Mouse (Mus musculus) embryonic facial prominence, embryonic 13.5 days (tissue): ENCODE measurements at regions not wholly inside any gene's neighbourhood (a gene's known extent, or its start where the extent isn't known, plus 50 kb on each side); places are given as distances from the start of the nearest gene placed in this dataset.

ENCODE experiments used
- ATAC-seq: fragments of 200-750 bp; cut with Nextera tagmentation; 2 replicates; pipeline ENCODE4 v1.8.0; 2017; ENCODE audit warnings: low read depth; ENCODE audit not compliant: insufficient number of reproducible peaks, insufficient read depth, low FRiP score, low TSS enrichment
- H3K27ac ChIP-seq: fragments of 300-500 bp; sonication (generic); 2 replicates; pipeline ENCODE4 v1.5.1; 2015; ENCODE audit warnings: moderate library complexity, mild to moderate bottlenecking, inconsistent platforms
- H3K27me3 ChIP-seq: fragments of 300-500 bp; sonication (generic); 2 replicates; pipeline ENCODE4 v1.6.1; 2015; ENCODE audit warnings: mild to moderate bottlenecking, inconsistent platforms
- H3K36me3 ChIP-seq: fragments of 300-500 bp; sonication (generic); 2 replicates; pipeline ENCODE4 v1.6.1; 2015; ENCODE audit warnings: mild to moderate bottlenecking, inconsistent platforms
- H3K4me1 ChIP-seq: fragments of 300-500 bp; sonication (generic); 2 replicates; pipeline ENCODE4 v1.6.1; 2015; ENCODE audit warnings: inconsistent platforms
- H3K4me2 ChIP-seq: fragments of 300-500 bp; sonication (generic); 2 replicates; pipeline ENCODE4 v1.6.1; 2015; ENCODE audit warnings: moderate library complexity, mild to moderate bottlenecking, inconsistent platforms
- H3K4me3 ChIP-seq: fragments of 300-500 bp; sonication (generic); 2 replicates; pipeline ENCODE4 v1.5.1; 2015; ENCODE audit warnings: mild to moderate bottlenecking, inconsistent platforms
- H3K9ac ChIP-seq: fragments of 300-500 bp; sonication (generic); 2 replicates; pipeline ENCODE4 v1.6.1; 2015; ENCODE audit warnings: mild to moderate bottlenecking, inconsistent platforms
- H3K9me3 ChIP-seq: fragments of 300-500 bp; sonication (generic); 2 replicates; pipeline ENCODE4 v1.6.1; 2016; ENCODE audit warnings: inconsistent platforms
- WGBS: fragments of 180-500 bp; shearing (Covaris S2); methylation state at CpG from one replicate; pipeline ENCODE4 v1.1.7; 2015; ENCODE audit warnings: mixed read lengths; 5-methylcytosine and 5-hydroxymethylcytosine counted together

GRCm38 (mm10) chr10:19518763-19519162 lies 73.0 kb upstream of the Ifngr1 start:
- no peaks in the 10 kb centered on the region for H3K36me3 ChIP-seq
- H3K4me1 ChIP-seq: no peaks in the 10 kb centered on the region
- no peak overlapping the region for H3K9ac ChIP-seq
- no peaks in the 10 kb centered on the region for H3K27me3 ChIP-seq
- ATAC-seq: no peak
- no peak overlapping the region for H3K4me2 ChIP-seq
- no peak overlapping the region for H3K27ac ChIP-seq
- H3K9me3 ChIP-seq: no peaks in the 10 kb centered on the region
- no peak overlapping the region for H3K4me3 ChIP-seq
- WGBS: 4% methylated on average over 6 of the region's 6 CpGs

GRCm38 (mm10) chr10:19522198-19522597 lies 69.6 kb upstream of the Ifngr1 start:
- no peak for ATAC-seq
- Histone ChIP-seq H3K4me2 (no peak overlapping the region), H3K9ac (no peak overlapping the region), H3K27ac (no peak overlapping the region), H3K9me3 (no peaks in the 10 kb centered on the region), H3K4me1 (no peaks in the 10 kb centered on the region), H3K4me3 (no peak overlapping the region), H3K36me3 (no peaks in the 10 kb centered on the region), H3K27me3 (no peaks in the 10 kb centered on the region)
- 37% methylated on average over 2 of the region's 2 CpGs for WGBS

GRCm38 (mm10) chr10:19525939-19526338 lies 65.8 kb upstream of the Ifngr1 start:
- Histone ChIP-seq H3K27ac (no peak overlapping the region), H3K4me3 (no peak overlapping the region), H3K9me3 (no peaks in the 10 kb centered on the region), H3K9ac (no peak overlapping the region), H3K36me3 (no peaks in the 10 kb centered on the region), H3K27me3 (no peaks in the 10 kb centered on the region), H3K4me2 (no peak overlapping the region), H3K4me1 (no peaks in the 10 kb centered on the region)
- ATAC-seq: no peak

GRCm38 (mm10) chr10:19526353-19526752 lies 65.4 kb upstream of the Ifngr1 start:
- 44% methylated on average over 1 of the region's 1 CpGs for WGBS
- Histone ChIP-seq H3K9ac (no peak overlapping the region), H3K36me3 (no peaks in the 10 kb centered on the region), H3K4me3 (no peak overlapping the region), H3K4me1 (no peaks in the 10 kb centered on the region), H3K27ac (no peak overlapping the region), H3K4me2 (no peak overlapping the region), H3K27me3 (no peaks in the 10 kb centered on the region), H3K9me3 (no peaks in the 10 kb centered on the region)
- ATAC-seq: no peak

- H3K4me1 ChIP-seq: no peaks in the 10 kb centered on the region
- no peaks in the 10 kb centered on the region for H3K9me3 ChIP-seq
- WGBS: 91% methylated on average over 5 of the region's 5 CpGs
- no peaks in the 10 kb centered on the region for H3K27me3 ChIP-seq
- H3K36me3 ChIP-seq: no peaks in the 10 kb centered on the region
- H3K27ac ChIP-seq: no peak overlapping the region
- no peak overlapping the region for H3K4me2 ChIP-seq
- no peak overlapping the region for H3K9ac ChIP-seq
- ATAC-seq: no peak
- H3K4me3 ChIP-seq: no peak overlapping the region
These were observed 62.1 kb upstream of the Ifngr1 start for GRCm38 (mm10) chr10:19529655-19530054.

- no peaks in the 10 kb centered on the region for H3K4me1 ChIP-seq
- WGBS: 91% methylated on average over 6 of the region's 6 CpGs
These were observed 61.7 kb upstream of the Ifngr1 start for GRCm38 (mm10) chr10:19530056-19530455.

GRCm38 (mm10) chr10:19531452-19531851 lies 60.3 kb upstream of the Ifngr1 start:
- WGBS: 15% methylated on average over 1 of the region's 1 CpGs
- H3K27ac ChIP-seq: no peak overlapping the region

More at GRCm38 (mm10) chr10:19530056-19530455, 61.7 kb upstream of the Ifngr1 start:
- no peaks in the 10 kb centered on the region for H3K9me3 ChIP-seq
- H3K9ac ChIP-seq: no peak overlapping the region
- H3K4me3 ChIP-seq: no peak overlapping the region
- H3K27ac ChIP-seq: no peak overlapping the region
- H3K27me3 ChIP-seq: no peaks in the 10 kb centered on the region
- ATAC-seq: no peak
- no peak overlapping the region for H3K4me2 ChIP-seq
- H3K36me3 ChIP-seq: no peaks in the 10 kb centered on the region

GRCm38 (mm10) chr10:19532790-19533189 lies 59.0 kb upstream of the Ifngr1 start:
- Histone ChIP-seq H3K4me3 (no peak overlapping the region), H3K36me3 (no peaks in the 10 kb centered on the region), H3K9me3 (no peaks in the 10 kb centered on the region), H3K27ac (no peak overlapping the region), H3K9ac (no peak overlapping the region), H3K4me1 (no peaks in the 10 kb centered on the region), H3K27me3 (no peaks in the 10 kb centered on the region), H3K4me2 (no peak overlapping the region)
- WGBS: 78% methylated on average over 3 of the region's 3 CpGs
- ATAC-seq: no peak

More at GRCm38 (mm10) chr10:19531452-19531851, 60.3 kb upstream of the Ifngr1 start:
- no peak overlapping the region for H3K4me3 ChIP-seq
- no peaks in the 10 kb centered on the region for H3K9me3 ChIP-seq
- no peaks in the 10 kb centered on the region for H3K4me1 ChIP-seq
- ATAC-seq: no peak
- H3K4me2 ChIP-seq: no peak overlapping the region
- no peaks in the 10 kb centered on the region for H3K36me3 ChIP-seq
- H3K9ac ChIP-seq: no peak overlapping the region
- H3K27me3 ChIP-seq: no peaks in the 10 kb centered on the region

GRCm38 (mm10) chr10:19533846-19534245 lies 57.9 kb upstream of the Ifngr1 start:
- Histone ChIP-seq H3K27ac (no peak overlapping the region), H3K4me3 (no peak overlapping the region), H3K4me2 (no peak overlapping the region), H3K36me3 (no peaks in the 10 kb centered on the region), H3K9ac (no peak overlapping the region), H3K27me3 (no peaks in the 10 kb centered on the region), H3K4me1 (no peaks in the 10 kb centered on the region), H3K9me3 (no peaks in the 10 kb centered on the region)
- no peak for ATAC-seq
- WGBS: 88% methylated on average over 1 of the region's 1 CpGs
